Mouse (Mus musculus): Measurements from ENCODE around the gene Prdm2.

Prdm2 gene

DNA sequence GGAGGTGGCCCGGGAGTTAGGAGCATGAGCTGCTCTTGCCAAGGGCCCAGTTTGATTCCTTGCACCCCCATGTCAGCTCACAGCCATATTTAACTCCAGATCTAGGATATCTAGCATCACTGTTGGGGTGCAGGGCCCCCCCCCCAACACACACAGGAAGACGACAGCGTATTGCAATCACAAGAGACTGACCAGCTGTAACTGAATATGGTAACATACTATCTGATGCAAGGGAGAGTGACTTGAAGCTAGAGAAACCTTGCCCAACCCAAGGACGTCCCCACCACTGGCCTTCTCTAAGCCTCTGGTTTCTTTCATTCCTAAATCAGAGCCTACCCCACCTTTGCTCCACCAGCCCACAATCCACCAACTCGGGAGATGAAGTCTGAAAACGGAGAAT lies 105.8 kb downstream of the Prdm2 start:
- DNase-seq (ENCODE audit: low spot score in 2 of 2) = no peak

GRCm38 (mm10) chr4:143106566-143106965 lies 106.2 kb downstream of the Prdm2 start:
- peak in 1 of 2 experiments; percentile 5 for DNase-seq (ENCODE audit: low spot score in 2 of 2)

- DNase-seq (ENCODE audit: low spot score in 2 of 2) = no peak
These were observed 108.1 kb downstream of the Prdm2 start for GRCm38 (mm10) chr4:143104739-143105138.

DNA sequence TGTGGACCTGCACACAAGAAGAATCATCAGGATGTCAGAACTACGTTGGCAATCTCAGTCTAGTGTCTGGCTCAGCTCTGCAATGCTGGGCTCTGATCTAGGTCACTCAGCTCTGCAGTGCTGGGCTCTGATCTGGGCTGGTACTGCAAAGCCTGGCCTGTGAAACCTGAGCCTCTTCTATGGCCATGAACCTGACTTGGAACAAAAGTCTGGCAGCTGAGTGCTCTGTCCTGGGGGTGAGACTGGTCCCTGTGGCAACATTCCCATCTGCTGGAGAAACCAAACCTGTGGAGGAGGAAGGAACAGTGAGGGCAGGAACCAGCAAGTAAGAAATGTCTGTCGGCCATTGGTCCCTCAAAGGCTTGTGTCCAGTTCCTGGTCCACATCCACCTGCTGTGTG lies 109.0 kb downstream of the Prdm2 start:
- DNase-seq (ENCODE audit: low spot score in 2 of 2) = no peak

DNA sequence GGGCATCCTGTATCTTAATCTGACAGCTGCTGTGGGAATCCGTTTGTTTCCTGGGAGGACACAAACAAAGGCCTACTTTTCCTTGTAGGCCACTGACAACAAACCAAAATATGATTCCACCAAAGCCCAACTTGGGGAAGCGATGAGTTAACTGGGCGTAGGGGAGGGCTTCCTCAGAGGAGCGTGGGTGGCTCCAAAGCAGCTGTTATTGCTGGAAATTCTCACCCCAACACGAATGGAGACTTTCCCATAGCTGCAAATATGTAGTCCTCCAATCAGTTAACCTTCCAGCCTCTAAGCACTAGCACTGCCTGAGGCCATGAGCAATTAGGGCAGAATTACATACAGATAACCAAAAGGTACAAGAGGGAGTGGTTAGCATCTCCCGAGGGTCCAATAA lies 112.6 kb downstream of the Prdm2 start:
- no peak for DNase-seq (ENCODE audit: low spot score in 2 of 2)

DNA sequence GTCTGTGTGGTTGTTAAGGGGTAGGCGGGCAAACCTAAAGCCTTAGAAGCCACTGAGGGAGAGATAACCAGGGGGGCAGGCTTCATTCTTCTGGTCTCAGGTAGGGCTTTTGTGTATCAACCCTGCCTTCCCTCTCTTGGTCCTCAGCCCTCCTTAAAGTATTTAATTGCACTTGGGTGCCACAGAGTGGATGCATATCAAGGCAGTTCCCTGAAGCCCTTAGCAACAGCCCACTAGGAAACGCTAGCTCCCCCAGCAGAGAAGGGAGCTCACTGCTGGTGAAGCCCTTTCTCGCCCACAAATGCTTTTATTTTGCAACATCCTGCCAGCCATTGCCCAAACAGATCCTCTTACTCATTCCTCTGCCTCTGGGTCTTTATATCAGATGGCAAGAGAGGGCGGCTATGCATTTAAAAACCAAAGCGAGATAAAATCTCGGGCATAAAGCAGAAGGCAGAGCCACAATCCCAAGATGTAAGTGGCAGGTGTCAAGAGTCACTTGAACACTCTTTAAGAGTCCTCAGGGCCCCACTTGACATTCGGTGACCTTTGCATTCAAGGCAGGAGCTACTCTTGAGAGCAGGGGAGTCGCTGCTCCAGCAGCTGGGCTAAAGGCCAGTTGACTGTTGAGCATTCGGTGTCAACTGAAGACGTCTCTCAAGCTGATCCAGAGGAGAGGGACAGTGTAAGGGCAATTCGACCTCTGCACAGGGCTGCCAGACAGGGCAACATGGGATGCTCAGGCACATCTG lies 113.3 kb downstream of the Prdm2 start:
- DNase-seq (ENCODE audit: low spot score in 2 of 2) = no peak

DNA sequence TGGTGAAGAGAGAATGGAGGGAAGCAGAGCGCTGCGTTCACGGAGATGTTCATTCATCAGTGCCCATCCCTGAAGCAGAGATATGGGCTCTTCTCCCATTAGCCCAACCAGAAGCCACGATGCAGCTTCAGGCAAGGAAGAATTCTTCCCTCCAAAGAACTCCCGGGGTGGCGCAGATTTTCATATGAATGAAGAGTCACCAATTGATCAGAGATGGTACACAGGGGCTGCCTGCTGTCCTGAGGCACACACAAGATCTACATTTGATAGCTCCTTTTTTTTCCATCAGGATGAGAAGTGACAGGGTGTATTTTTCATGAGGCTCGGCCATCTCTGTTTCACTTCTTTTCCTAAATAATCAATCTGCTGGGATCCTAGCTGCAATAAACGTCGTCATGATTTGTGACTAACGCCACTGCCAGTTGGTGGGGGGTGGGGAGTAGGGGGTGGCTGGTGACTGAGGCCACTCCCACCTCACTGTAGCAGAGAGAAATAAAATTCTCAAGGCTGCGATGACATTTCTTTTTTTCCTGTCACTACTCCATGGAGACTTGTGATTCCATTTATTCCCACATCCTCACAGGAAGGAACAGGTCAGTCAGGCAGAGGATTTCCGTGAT lies 120.6 kb downstream of the Prdm2 start:
- DNase-seq (ENCODE audit: low spot score in 2 of 2) = no peak

DNA sequence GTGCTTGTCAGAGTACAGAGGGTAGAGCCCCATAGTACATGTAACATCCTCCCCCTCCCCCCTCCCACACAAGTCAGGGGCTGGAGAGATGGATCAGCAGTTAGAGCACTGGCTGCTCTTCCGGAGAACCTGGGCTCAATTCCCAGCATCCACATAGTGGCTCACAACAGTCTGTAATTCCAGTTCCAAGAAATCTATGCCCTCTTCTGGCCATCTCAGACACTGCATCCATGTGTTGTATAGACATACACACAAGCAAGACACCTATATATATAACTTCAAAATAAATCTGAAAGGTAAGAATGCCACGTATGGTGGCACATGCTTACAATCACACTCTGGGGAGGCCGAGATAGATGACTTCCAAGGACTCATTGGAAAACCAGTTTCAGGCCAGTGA lies 122.2 kb downstream of the Prdm2 start:
- no peak for DNase-seq (ENCODE audit: low spot score in 2 of 2)

GRCm38 (mm10) chr4:143074071-143074765 lies 138.6 kb downstream of the Prdm2 start:
- DNase-seq (ENCODE audit: low spot score in 2 of 2) = no peak

DNA sequence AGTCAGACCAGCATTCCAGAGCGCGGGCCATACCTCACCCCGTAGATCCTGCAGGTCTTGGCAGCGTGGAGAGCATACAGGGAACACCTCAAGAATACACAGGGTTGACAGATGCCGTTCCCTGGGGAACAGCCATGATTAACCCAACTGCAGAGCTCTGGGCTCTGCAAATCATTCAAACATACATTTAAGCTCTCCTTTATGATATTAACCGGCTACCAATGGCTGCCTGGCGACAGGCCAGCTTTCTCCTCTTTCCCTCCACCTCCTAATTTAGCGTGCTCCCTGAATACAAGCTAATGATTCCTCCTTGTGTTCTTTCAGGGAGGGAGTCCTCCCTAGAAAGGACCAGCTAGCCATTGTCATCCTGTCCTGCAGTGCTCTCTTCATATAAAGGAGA lies 141.0 kb downstream of the Prdm2 start:
- no peak for DNase-seq (ENCODE audit: low spot score in 2 of 2)

GRCm38 (mm10) chr4:143067006-143067405 lies 145.8 kb downstream of the Prdm2 start:
- no peak for DNase-seq (ENCODE audit: low spot score in 2 of 2)

DNA sequence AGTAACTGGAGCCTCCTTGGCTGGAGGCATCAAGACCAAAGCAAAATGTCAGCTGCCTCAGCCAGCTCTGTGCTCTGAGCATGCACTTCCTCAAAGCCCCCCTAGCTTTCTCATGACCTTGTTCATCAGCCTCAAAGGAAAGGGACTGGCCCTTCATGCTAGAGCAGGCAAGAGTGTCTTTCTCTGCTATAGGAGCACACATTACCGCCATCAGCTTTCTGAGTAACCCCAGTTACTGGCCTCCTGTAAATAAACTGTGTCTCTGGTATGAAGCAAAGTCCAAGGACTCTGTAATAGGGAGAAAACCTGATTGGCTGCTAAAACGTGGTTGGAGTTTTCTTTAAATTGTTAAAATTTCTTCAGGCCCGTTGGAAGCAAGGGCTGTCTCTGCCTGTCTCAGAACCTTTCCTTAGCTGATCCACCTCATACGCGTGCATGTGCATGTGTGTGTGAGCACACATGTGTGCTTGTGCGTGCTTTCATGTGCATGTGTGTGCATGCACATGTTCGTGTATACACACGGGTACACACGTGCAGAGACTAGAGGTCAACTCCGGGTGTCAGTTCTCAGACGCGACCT lies 153.9 kb downstream of the Prdm2 start:
- DNase-seq (ENCODE audit: low spot score in 2 of 2) = no peak
